Mouse (Mus musculus) embryonic facial prominence, embryonic 13.5 days (tissue): ENCODE results near the gene Strn. TPM values are rescaled to one million over a fixed set of nuclear protein-coding genes. Genes with fewer than 3 reads are reported as not detected.

ENCODE experiments used
- ATAC-seq: fragments of 200-750 bp; cut with Nextera tagmentation; 2 replicates; pipeline ENCODE4 v1.8.0; 2017; ENCODE audit warnings: low read depth; ENCODE audit not compliant: insufficient number of reproducible peaks, insufficient read depth, low FRiP score, low TSS enrichment
- H3K27ac ChIP-seq: fragments of 300-500 bp; sonication (generic); 2 replicates; pipeline ENCODE4 v1.5.1; 2015; ENCODE audit warnings: moderate library complexity, mild to moderate bottlenecking, inconsistent platforms
- H3K27me3 ChIP-seq: fragments of 300-500 bp; sonication (generic); 2 replicates; pipeline ENCODE4 v1.6.1; 2015; ENCODE audit warnings: mild to moderate bottlenecking, inconsistent platforms
- H3K36me3 ChIP-seq: fragments of 300-500 bp; sonication (generic); 2 replicates; pipeline ENCODE4 v1.6.1; 2015; ENCODE audit warnings: mild to moderate bottlenecking, inconsistent platforms
- H3K4me1 ChIP-seq: fragments of 300-500 bp; sonication (generic); 2 replicates; pipeline ENCODE4 v1.6.1; 2015; ENCODE audit warnings: inconsistent platforms
- H3K4me2 ChIP-seq: fragments of 300-500 bp; sonication (generic); 2 replicates; pipeline ENCODE4 v1.6.1; 2015; ENCODE audit warnings: moderate library complexity, mild to moderate bottlenecking, inconsistent platforms
- H3K4me3 ChIP-seq: fragments of 300-500 bp; sonication (generic); 2 replicates; pipeline ENCODE4 v1.5.1; 2015; ENCODE audit warnings: mild to moderate bottlenecking, inconsistent platforms
- H3K9ac ChIP-seq: fragments of 300-500 bp; sonication (generic); 2 replicates; pipeline ENCODE4 v1.6.1; 2015; ENCODE audit warnings: mild to moderate bottlenecking, inconsistent platforms
- H3K9me3 ChIP-seq: fragments of 300-500 bp; sonication (generic); 2 replicates; pipeline ENCODE4 v1.6.1; 2016; ENCODE audit warnings: inconsistent platforms
- WGBS: fragments of 180-500 bp; shearing (Covaris S2); methylation state at CpG from one replicate; pipeline ENCODE4 v1.1.7; 2015; ENCODE audit warnings: mixed read lengths; 5-methylcytosine and 5-hydroxymethylcytosine counted together
- polyA plus RNA-seq: library from polyadenylated mRNA; unstranded; fragments of >200 nt; fragmentation: Nextera tagmentation; extraction: Ambion mirVana; gene quantifications from 2 replicates; pipeline ENCODE4 v1.2.1, GENCODE M21; 2015

Gene Strn
- polyA plus RNA-seq, 1 experiment from 2014 or later, result 5.2 TPM

GRCm38 (mm10) chr17:78738416-78738815, 1.4 kb upstream of the Strn start:
- Histone ChIP-seq H3K27me3 (no peaks in the 10 kb centered on the region), H3K4me3 (no peak overlapping the region), H3K4me1 (peaks cover 14% of the 10 kb centered on the region), H3K36me3 (no peaks in the 10 kb centered on the region), H3K27ac (no peak overlapping the region), H3K4me2 (no peak overlapping the region), H3K9ac (no peak overlapping the region), H3K9me3 (no peaks in the 10 kb centered on the region)
- 44% methylated on average over 1 of the region's 1 CpGs for WGBS
- ATAC-seq, result no peak

- 30% methylated on average over 2 of the region's 2 CpGs for WGBS
- no peak for ATAC-seq
- no peaks in the 10 kb centered on the region for H3K36me3 ChIP-seq
- no peak overlapping the region for H3K4me2 ChIP-seq
- H3K9ac ChIP-seq, result no peak overlapping the region
- peaks cover 14% of the 10 kb centered on the region for H3K4me1 ChIP-seq
- H3K9me3 ChIP-seq, result no peaks in the 10 kb centered on the region
- no peak overlapping the region for H3K4me3 ChIP-seq
- no peaks in the 10 kb centered on the region for H3K27me3 ChIP-seq
- H3K27ac ChIP-seq, result no peak overlapping the region
Observed at GRCm38 (mm10) chr17:78737771-78738170, 775 bp upstream of the Strn start.

GRCm38 (mm10) chr17:78736473-78736988, 465 bp downstream of the Strn start:
- Histone ChIP-seq H3K27me3 (no peaks in the 10 kb centered on the region), H3K4me2 (peak overlapping the region; percentile 72), H3K27ac (peak overlapping the region; percentile 94), H3K4me3 (peak overlapping the region; percentile 96), H3K9me3 (no peaks in the 10 kb centered on the region), H3K9ac (peak overlapping the region; percentile 97), H3K4me1 (peaks cover 23% of the 10 kb centered on the region), H3K36me3 (no peaks in the 10 kb centered on the region)
- ATAC-seq, result peak; percentile 98
- under 1% methylated on average over 60 of the region's 60 CpGs for WGBS

GRCm38 (mm10) chr17:78735731-78736472, 1.1 kb downstream of the Strn start:
- Histone ChIP-seq H3K4me3 (peak overlapping the region; percentile 96), H3K9me3 (no peaks in the 10 kb centered on the region), H3K27ac (peak overlapping the region; percentile 94), H3K4me2 (peak overlapping the region; percentile 72), H3K27me3 (no peaks in the 10 kb centered on the region), H3K4me1 (peaks cover 23% of the 10 kb centered on the region), H3K36me3 (no peaks in the 10 kb centered on the region), H3K9ac (peak overlapping the region; percentile 97)
- under 1% methylated on average over 36 of the region's 39 CpGs for WGBS
- ATAC-seq, result peak; percentile 82

GRCm38 (mm10) chr17:78734806-78735205, 2.2 kb downstream of the Strn start:
- peak overlapping the region; percentile 96 for H3K4me3 ChIP-seq
- H3K9ac ChIP-seq, result 0 out of 2 replicates have a peak overlapping the region, but pooled peaks have one; percentile 21

GRCm38 (mm10) chr17:78732056-78732455, 4.9 kb downstream of the Strn start:
- 47% methylated on average over 1 of the region's 1 CpGs for WGBS
- Histone ChIP-seq H3K4me3 (no peak overlapping the region), H3K27ac (no peak overlapping the region)

More at GRCm38 (mm10) chr17:78734806-78735205, 2.2 kb downstream of the Strn start:
- peaks cover 25% of the 10 kb centered on the region for H3K4me1 ChIP-seq
- H3K27me3 ChIP-seq, result no peaks in the 10 kb centered on the region
- no peaks in the 10 kb centered on the region for H3K36me3 ChIP-seq
- no peak for ATAC-seq
- peak overlapping the region; percentile 72 for H3K4me2 ChIP-seq
- 61% methylated on average over 10 of the region's 10 CpGs for WGBS
- no peak overlapping the region for H3K27ac ChIP-seq
- H3K9me3 ChIP-seq, result no peaks in the 10 kb centered on the region

GRCm38 (mm10) chr17:78726746-78727449, 10.1 kb downstream of the Strn start:
- Histone ChIP-seq H3K27me3 (no peaks in the 10 kb centered on the region), H3K27ac (no peak overlapping the region), H3K4me1 (peaks cover 13% of the 10 kb centered on the region), H3K4me2 (peak overlapping the region; percentile 16; the same call in 1 of the 2 replicates), H3K9ac (no peak overlapping the region), H3K9me3 (no peaks in the 10 kb centered on the region), H3K4me3 (no peak overlapping the region), H3K36me3 (no peaks in the 10 kb centered on the region)
- 64% methylated on average over 14 of the region's 14 CpGs for WGBS
- no peak for ATAC-seq

More at GRCm38 (mm10) chr17:78732056-78732455, 4.9 kb downstream of the Strn start:
- no peaks in the 10 kb centered on the region for H3K36me3 ChIP-seq
- peaks cover 28% of the 10 kb centered on the region for H3K4me1 ChIP-seq
- H3K9ac ChIP-seq, result no peak overlapping the region
- ATAC-seq, result no peak
- H3K4me2 ChIP-seq, result no peak overlapping the region
- no peaks in the 10 kb centered on the region for H3K27me3 ChIP-seq
- no peaks in the 10 kb centered on the region for H3K9me3 ChIP-seq

GRCm38 (mm10) chr17:78724461-78725055, 12.4 kb downstream of the Strn start:
- Histone ChIP-seq H3K27me3 (no peaks in the 10 kb centered on the region), H3K36me3 (no peaks in the 10 kb centered on the region), H3K4me3 (no peak overlapping the region), H3K27ac (0 out of 2 replicates have a peak overlapping the region, but pooled peaks have one; percentile 33), H3K4me1 (peaks cover 10% of the 10 kb centered on the region), H3K9me3 (no peaks in the 10 kb centered on the region), H3K4me2 (no peak overlapping the region), H3K9ac (no peak overlapping the region)
- no peak for ATAC-seq
- WGBS, result 40% methylated on average over 6 of the region's 6 CpGs

GRCm38 (mm10) chr17:78721690-78722089, 15.3 kb downstream of the Strn start:
- Histone ChIP-seq H3K27me3 (no peaks in the 10 kb centered on the region), H3K4me3 (no peak overlapping the region), H3K9ac (no peak overlapping the region), H3K4me2 (no peak overlapping the region), H3K36me3 (peaks cover 14% of the 10 kb centered on the region), H3K9me3 (no peaks in the 10 kb centered on the region; the same call in 1 of the 2 replicates), H3K4me1 (peaks cover 4% of the 10 kb centered on the region), H3K27ac (no peak overlapping the region)
- ATAC-seq, result no peak
- 86% methylated on average over 7 of the region's 7 CpGs for WGBS

- no peak overlapping the region for H3K9ac ChIP-seq
- no peaks in the 10 kb centered on the region for H3K27me3 ChIP-seq
- no peak overlapping the region for H3K4me3 ChIP-seq
- peaks cover 10% of the 10 kb centered on the region for H3K4me1 ChIP-seq
- peaks cover 14% of the 10 kb centered on the region for H3K36me3 ChIP-seq
- 82% methylated on average over 13 of the region's 13 CpGs for WGBS
- H3K27ac ChIP-seq, result no peak overlapping the region
- ATAC-seq, result no peak
- H3K4me2 ChIP-seq, result no peak overlapping the region
- no peaks in the 10 kb centered on the region; the same call in 1 of the 2 replicates for H3K9me3 ChIP-seq
Observed at GRCm38 (mm10) chr17:78719086-78719485, 17.9 kb downstream of the Strn start.

GRCm38 (mm10) chr17:78710258-78710657, 26.7 kb downstream of the Strn start:
- H3K4me3 ChIP-seq, result no peak overlapping the region
- no peaks in the 10 kb centered on the region for H3K9me3 ChIP-seq
- H3K4me2 ChIP-seq, result no peak overlapping the region
- no peak overlapping the region for H3K9ac ChIP-seq
- no peaks in the 10 kb centered on the region for H3K27me3 ChIP-seq
- no peak overlapping the region for H3K27ac ChIP-seq
- 54% methylated on average over 2 of the region's 2 CpGs for WGBS
- H3K36me3 ChIP-seq, result peaks cover 4% of the 10 kb centered on the region
- H3K4me1 ChIP-seq, result peaks cover 7% of the 10 kb centered on the region; the same call in 1 of the 2 replicates
- ATAC-seq, result no peak
